Mouse (Mus musculus) neural tube, embryonic 13.5 days (tissue): ENCODE measurements around the gene Adsl. TPM values are rescaled to one million over a fixed set of nuclear protein-coding genes. Genes with fewer than 3 reads are reported as not detected.

Experiments
- ATAC-seq: fragments of 200-750 bp; cut with Nextera tagmentation; 2 replicates; pipeline ENCODE4 v1.8.0; 2017; ENCODE audit warnings: low read depth, mild to moderate bottlenecking, moderate TSS enrichment, moderate library complexity
- H3K27ac ChIP-seq: fragments of 300-500 bp; sonication (generic); replicated peaks from 2 replicates; pipeline ENCODE4 v1.5.1; 2015; ENCODE audit warnings: moderate library complexity, mild to moderate bottlenecking, inconsistent platforms
- H3K27me3 ChIP-seq: fragments of 300-500 bp; sonication (generic); 2 replicates; pipeline ENCODE4 v1.6.1; 2015; ENCODE audit warnings: mild to moderate bottlenecking, inconsistent platforms
- H3K36me3 ChIP-seq: fragments of 300-500 bp; sonication (generic); 2 replicates; pipeline ENCODE4 v1.6.1; 2015; ENCODE audit warnings: mild to moderate bottlenecking, inconsistent platforms
- H3K4me1 ChIP-seq: fragments of 300-500 bp; sonication (generic); replicated peaks from 2 replicates; pipeline ENCODE4 v1.6.1; 2015; ENCODE audit warnings: inconsistent platforms
- H3K4me2 ChIP-seq: fragments of 300-500 bp; sonication (generic); 2 replicates; pipeline ENCODE4 v1.6.1; 2015; ENCODE audit warnings: inconsistent platforms, mild to moderate bottlenecking, moderate library complexity
- H3K4me3 ChIP-seq: fragments of 300-500 bp; sonication (generic); 2 replicates; pipeline ENCODE4 v1.5.1; 2015; ENCODE audit warnings: mild to moderate bottlenecking, inconsistent platforms
- H3K9ac ChIP-seq: fragments of 300-500 bp; sonication (generic); 2 replicates; pipeline ENCODE4 v1.6.1; 2015; ENCODE audit warnings: moderate library complexity, mild to moderate bottlenecking, inconsistent platforms
- H3K9me3 ChIP-seq: fragments of 300-500 bp; sonication (generic); 2 replicates; pipeline ENCODE4 v1.6.1; 2016; ENCODE audit warnings: inconsistent platforms
- WGBS: fragments of 180-500 bp; shearing (Covaris S2); methylation state at CpG from one replicate; pipeline ENCODE4 v1.1.7; 2015; 5-methylcytosine and 5-hydroxymethylcytosine counted together
- polyA plus RNA-seq: library from polyadenylated mRNA; unstranded; fragments of >200 nt; fragmentation: Nextera tagmentation; extraction: Ambion mirVana; gene quantifications from 2 replicates; pipeline ENCODE4 v1.2.1, GENCODE M21; 2015

Adsl gene
- polyA plus RNA-seq, 1 experiment from 2014 or later: 90.5 TPM

GRCm38 (mm10) chr15:80950055-80950454 is 1.8 kb downstream of the Adsl start:
- H3K27me3 ChIP-seq: no peaks in the 10 kb centered on the region
- no peak for ATAC-seq
- H3K36me3 ChIP-seq: peaks cover 30% of the 10 kb centered on the region
- H3K9ac ChIP-seq: no peak overlapping the region
- 86% methylated on average over 7 of the region's 7 CpGs for WGBS
- H3K4me2 ChIP-seq: no peak overlapping the region
- peaks cover 18% of the 10 kb centered on the region for H3K4me1 ChIP-seq
- H3K9me3 ChIP-seq: no peaks in the 10 kb centered on the region
- peak overlapping the region; percentile 92; the same call in 1 of the 2 replicates for H3K4me3 ChIP-seq
- H3K27ac ChIP-seq: no peak overlapping the region

- Histone ChIP-seq H3K27ac (no peak overlapping the region), H3K9ac (no peak overlapping the region), H3K4me3 (no peak overlapping the region), H3K9me3 (no peaks in the 10 kb centered on the region), H3K36me3 (peaks cover 60% of the 10 kb centered on the region), H3K4me2 (no peak overlapping the region), H3K4me1 (peaks cover 14% of the 10 kb centered on the region), H3K27me3 (no peaks in the 10 kb centered on the region)
- ATAC-seq: no peak
- WGBS: 94% methylated on average over 9 of the region's 9 CpGs
Observed at GRCm38 (mm10) chr15:80953971-80954370, 5.7 kb downstream of the Adsl start.

- Histone ChIP-seq H3K36me3 (peaks cover 69% of the 10 kb centered on the region), H3K4me2 (no peak overlapping the region), H3K4me1 (peaks cover 6% of the 10 kb centered on the region), H3K9me3 (no peaks in the 10 kb centered on the region), H3K9ac (no peak overlapping the region), H3K4me3 (no peak overlapping the region), H3K27me3 (no peaks in the 10 kb centered on the region), H3K27ac (no peak overlapping the region)
- WGBS: 93% methylated on average over 3 of the region's 3 CpGs
- no peak for ATAC-seq
Observed at GRCm38 (mm10) chr15:80954861-80955260, 6.6 kb downstream of the Adsl start.

GRCm38 (mm10) chr15:80955836-80956438 is 7.6 kb downstream of the Adsl start:
- no peak overlapping the region for H3K4me2 ChIP-seq
- H3K9me3 ChIP-seq: no peaks in the 10 kb centered on the region
- H3K27me3 ChIP-seq: no peaks in the 10 kb centered on the region
- ATAC-seq: no peak
- no peak overlapping the region for H3K27ac ChIP-seq
- H3K9ac ChIP-seq: no peak overlapping the region
- 97% methylated on average over 12 of the region's 12 CpGs for WGBS
- H3K4me1 ChIP-seq: no peaks in the 10 kb centered on the region
- no peak overlapping the region for H3K4me3 ChIP-seq
- H3K36me3 ChIP-seq: peaks cover 80% of the 10 kb centered on the region

GRCm38 (mm10) chr15:80969371-80969770 is 21.1 kb downstream of the Adsl start:
- peaks cover 59% of the 10 kb centered on the region for H3K36me3 ChIP-seq
- H3K27ac ChIP-seq: no peak overlapping the region
- 88% methylated on average over 1 of the region's 1 CpGs for WGBS
- no peak overlapping the region for H3K4me3 ChIP-seq
- no peak overlapping the region for H3K9ac ChIP-seq
- ATAC-seq: no peak
- H3K9me3 ChIP-seq: no peaks in the 10 kb centered on the region
- no peak overlapping the region for H3K4me2 ChIP-seq
- no peaks in the 10 kb centered on the region for H3K27me3 ChIP-seq
- H3K4me1 ChIP-seq: no peaks in the 10 kb centered on the region

GRCm38 (mm10) chr15:80974311-80974710 is 26.0 kb downstream of the Adsl start:
- Histone ChIP-seq H3K36me3 (peaks cover 17% of the 10 kb centered on the region), H3K4me1 (peaks cover 14% of the 10 kb centered on the region), H3K4me3 (no peak overlapping the region), H3K9me3 (no peaks in the 10 kb centered on the region), H3K27ac (no peak overlapping the region), H3K4me2 (no peak overlapping the region), H3K27me3 (no peaks in the 10 kb centered on the region), H3K9ac (no peak overlapping the region)
- WGBS: 52% methylated on average over 5 of the region's 5 CpGs
- ATAC-seq: no peak

- Histone ChIP-seq H3K4me2 (no peak overlapping the region), H3K27me3 (no peaks in the 10 kb centered on the region), H3K4me1 (peaks cover 18% of the 10 kb centered on the region), H3K36me3 (peaks cover 3% of the 10 kb centered on the region; the same call in 1 of the 2 replicates), H3K9me3 (no peaks in the 10 kb centered on the region), H3K9ac (0 out of 2 replicates have a peak overlapping the region, but pooled peaks have one; percentile 13), H3K4me3 (no peak overlapping the region), H3K27ac (no peak overlapping the region)
- WGBS: 84% methylated on average over 3 of the region's 3 CpGs
- no peak for ATAC-seq
Observed at GRCm38 (mm10) chr15:80975666-80976065, 27.4 kb downstream of the Adsl start.

- ATAC-seq: peak; percentile 96
- Histone ChIP-seq H3K27me3 (no peaks in the 10 kb centered on the region), H3K4me1 (peaks cover 18% of the 10 kb centered on the region), H3K9me3 (no peaks in the 10 kb centered on the region), H3K27ac (peak within 1 kb of the TSS; percentile 77), H3K9ac (peak within 1 kb of the TSS; percentile 85), H3K4me3 (peak within 1 kb of the TSS; percentile 88), H3K36me3 (no peaks in the 10 kb centered on the region), H3K4me2 (peak within 1 kb of the TSS; percentile 83)
- WGBS: under 1% methylated on average over 67 of the region's 67 CpGs
Observed at GRCm38 (mm10) chr15:80977620-80978334, 29.5 kb downstream of the Adsl start, which contains the start of gene Sgsm3. Sgsm3 (plus strand) TSS chr15:80977765.

- Histone ChIP-seq H3K4me3 (no peak overlapping the region), H3K4me1 (peaks cover 18% of the 10 kb centered on the region), H3K4me2 (no peak overlapping the region), H3K27ac (no peak overlapping the region), H3K9ac (no peak overlapping the region), H3K9me3 (no peaks in the 10 kb centered on the region), H3K36me3 (no peaks in the 10 kb centered on the region), H3K27me3 (no peaks in the 10 kb centered on the region)
- ATAC-seq: no peak
- 77% methylated on average over 4 of the region's 4 CpGs for WGBS
Observed at GRCm38 (mm10) chr15:80979611-80980010, 31.3 kb downstream of the Adsl start.

GRCm38 (mm10) chr15:80981176-80981575 is 32.9 kb downstream of the Adsl start:
- Histone ChIP-seq H3K4me1 (peaks cover 18% of the 10 kb centered on the region), H3K9me3 (no peaks in the 10 kb centered on the region), H3K4me2 (no peak overlapping the region), H3K4me3 (no peak overlapping the region), H3K36me3 (no peaks in the 10 kb centered on the region), H3K9ac (no peak overlapping the region), H3K27ac (no peak overlapping the region), H3K27me3 (no peaks in the 10 kb centered on the region)
- no peak for ATAC-seq
- 94% methylated on average over 4 of the region's 4 CpGs for WGBS

GRCm38 (mm10) chr15:80983264-80983663 is 35.0 kb downstream of the Adsl start:
- Histone ChIP-seq H3K27ac (no peak overlapping the region), H3K4me2 (no peak overlapping the region), H3K36me3 (no peaks in the 10 kb centered on the region), H3K4me1 (peaks cover 15% of the 10 kb centered on the region), H3K9me3 (no peaks in the 10 kb centered on the region), H3K4me3 (no peak overlapping the region), H3K27me3 (no peaks in the 10 kb centered on the region), H3K9ac (no peak overlapping the region)
- WGBS: 89% methylated on average over 2 of the region's 2 CpGs
- ATAC-seq: no peak

- Histone ChIP-seq H3K27ac (no peak overlapping the region), H3K9me3 (no peaks in the 10 kb centered on the region), H3K9ac (no peak overlapping the region), H3K4me1 (no peaks in the 10 kb centered on the region), H3K4me2 (no peak overlapping the region), H3K36me3 (no peaks in the 10 kb centered on the region), H3K4me3 (no peak overlapping the region), H3K27me3 (no peaks in the 10 kb centered on the region)
- ATAC-seq: no peak
- 50% methylated on average over 1 of the region's 1 CpGs for WGBS
Observed at GRCm38 (mm10) chr15:80988331-80988730, 40.0 kb downstream of the Adsl start.
